Mouse (Mus musculus) forebrain, embryonic 16.5 days (tissue): Measurements from ENCODE around the gene Stat4. TPM values are rescaled to one million over a fixed set of nuclear protein-coding genes. Genes with fewer than 3 reads are reported as not detected.

Source experiments
- ATAC-seq: fragments of 200-750 bp; cut with Nextera tagmentation; 2 replicates; pipeline ENCODE4 v1.8.0; 2017; ENCODE audit warnings: mild to moderate bottlenecking, moderate library complexity
- H3K27ac ChIP-seq: fragments of 300-500 bp; sonication (generic); 2 replicates; pipeline ENCODE4 v1.5.1; 2014; ENCODE audit warnings: low read length, control low read depth
- H3K27me3 ChIP-seq: fragments of 300-500 bp; sonication (generic); replicated peaks from 2 replicates; pipeline ENCODE4 v1.6.1; 2014; ENCODE audit warnings: low read length; ENCODE audit not compliant: control insufficient read depth, insufficient read depth
- H3K36me3 ChIP-seq: fragments of 300-500 bp; sonication (generic); 2 replicates; pipeline ENCODE4 v1.6.1; 2014; ENCODE audit not compliant: control insufficient read depth, insufficient read depth
- H3K4me1 ChIP-seq: fragments of 300-500 bp; sonication (generic); replicated peaks from 2 replicates; pipeline ENCODE4 v1.6.1; 2014; ENCODE audit warnings: low read length; ENCODE audit not compliant: control insufficient read depth, insufficient read depth
- H3K4me2 ChIP-seq: fragments of 300-500 bp; sonication (generic); 2 replicates; pipeline ENCODE4 v1.6.1; 2014; ENCODE audit warnings: mild to moderate bottlenecking, low read length, control low read depth
- H3K4me3 ChIP-seq: fragments of 300-500 bp; sonication (generic); replicated peaks from 2 replicates; pipeline ENCODE4 v1.5.1; 2014; ENCODE audit warnings: mild to moderate bottlenecking, low read length, control low read depth
- H3K9ac ChIP-seq: fragments of 300-500 bp; sonication (generic); replicated peaks from 2 replicates; pipeline ENCODE4 v1.6.1; 2014; ENCODE audit warnings: low read depth, low read length, control low read depth
- H3K9me3 ChIP-seq: fragments of 300-500 bp; sonication (generic); 2 replicates; pipeline ENCODE4 v1.6.1; 2016; ENCODE audit warnings: low read length; ENCODE audit not compliant: control insufficient read depth
- WGBS: fragments of 180-500 bp; shearing (Covaris S2); extraction: QIAGEN DNeasy Blood & Tissue Kit; methylation state at CpG from one replicate; pipeline ENCODE4 v1.1.7; 2014; 5-methylcytosine and 5-hydroxymethylcytosine counted together
- polyA plus RNA-seq: library from polyadenylated mRNA; unstranded; fragments of >200 nt; fragmentation: Nextera tagmentation; extraction: Ambion mirVana; gene quantifications from 2 replicates; pipeline ENCODE4 v1.2.1, GENCODE M21; 2015

Gene Stat4
- polyA plus RNA-seq, 1 experiment from 2014 or later, result 0.46 TPM

GRCm38 (mm10) chr1:52111217-52111616 is 124.3 kb downstream of the Stat4 start:
- H3K27me3 ChIP-seq, result no peaks in the 10 kb centered on the region
- H3K4me2 ChIP-seq, result no peak overlapping the region
- no peak overlapping the region for H3K27ac ChIP-seq
- no peak for ATAC-seq
- no peak overlapping the region for H3K9ac ChIP-seq
- H3K4me1 ChIP-seq, result peaks cover 5% of the 10 kb centered on the region
- no peak overlapping the region for H3K4me3 ChIP-seq
- 47% methylated on average over 3 of the region's 3 CpGs for WGBS
- no peaks in the 10 kb centered on the region for H3K9me3 ChIP-seq
- no peaks in the 10 kb centered on the region for H3K36me3 ChIP-seq

- peaks cover 5% of the 10 kb centered on the region for H3K4me1 ChIP-seq
- H3K4me3 ChIP-seq, result no peak overlapping the region
- H3K9me3 ChIP-seq, result no peaks in the 10 kb centered on the region
- no peak for ATAC-seq
- H3K27ac ChIP-seq, result no peak overlapping the region
- no peak overlapping the region for H3K9ac ChIP-seq
- H3K27me3 ChIP-seq, result no peaks in the 10 kb centered on the region
- 96% methylated on average over 1 of the region's 1 CpGs for WGBS
- no peaks in the 10 kb centered on the region for H3K36me3 ChIP-seq
- H3K4me2 ChIP-seq, result no peak overlapping the region
These were observed 125.4 kb downstream of the Stat4 start for GRCm38 (mm10) chr1:52112301-52112700.

DNA sequence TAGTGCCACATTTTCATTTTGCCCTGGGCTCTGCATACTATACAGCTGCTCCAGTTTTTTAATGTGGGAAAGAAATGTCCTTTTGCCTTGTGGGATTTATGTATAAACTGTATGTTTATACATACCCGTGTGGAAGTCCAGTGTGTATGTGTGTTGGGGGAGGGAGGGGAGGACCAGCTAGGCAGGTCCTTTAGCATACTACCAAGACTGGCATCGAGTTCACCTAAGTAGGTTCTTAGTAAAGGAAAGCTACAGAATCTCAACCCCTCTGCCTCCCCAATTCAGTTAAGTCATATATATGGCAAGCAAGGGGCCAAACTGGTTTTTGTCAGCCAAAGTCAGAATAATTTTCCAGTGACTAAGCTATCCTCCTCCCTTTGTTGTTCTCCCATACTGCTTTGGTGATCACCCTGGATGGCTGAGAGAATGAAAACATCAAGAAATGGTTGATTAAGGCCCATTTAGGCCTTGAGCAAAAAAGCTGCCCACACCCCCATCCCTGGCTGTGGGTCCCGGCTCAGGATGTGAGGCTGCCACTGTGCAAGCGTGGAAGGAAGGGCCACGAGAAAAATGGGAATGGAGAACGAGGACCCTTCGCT is 126.2 kb downstream of the Stat4 start:
- peak; percentile 29 for ATAC-seq
- H3K27me3 ChIP-seq, result no peaks in the 10 kb centered on the region
- H3K4me3 ChIP-seq, result peak overlapping the region; percentile 45
- H3K36me3 ChIP-seq, result no peaks in the 10 kb centered on the region
- H3K9ac ChIP-seq, result peak overlapping the region; percentile 69
- H3K4me2 ChIP-seq, result peak overlapping the region; percentile 81
- peaks cover 5% of the 10 kb centered on the region for H3K4me1 ChIP-seq
- H3K27ac ChIP-seq, result peak overlapping the region; percentile 79
- H3K9me3 ChIP-seq, result no peaks in the 10 kb centered on the region
- WGBS, result 24% methylated on average over 7 of the region's 7 CpGs

DNA sequence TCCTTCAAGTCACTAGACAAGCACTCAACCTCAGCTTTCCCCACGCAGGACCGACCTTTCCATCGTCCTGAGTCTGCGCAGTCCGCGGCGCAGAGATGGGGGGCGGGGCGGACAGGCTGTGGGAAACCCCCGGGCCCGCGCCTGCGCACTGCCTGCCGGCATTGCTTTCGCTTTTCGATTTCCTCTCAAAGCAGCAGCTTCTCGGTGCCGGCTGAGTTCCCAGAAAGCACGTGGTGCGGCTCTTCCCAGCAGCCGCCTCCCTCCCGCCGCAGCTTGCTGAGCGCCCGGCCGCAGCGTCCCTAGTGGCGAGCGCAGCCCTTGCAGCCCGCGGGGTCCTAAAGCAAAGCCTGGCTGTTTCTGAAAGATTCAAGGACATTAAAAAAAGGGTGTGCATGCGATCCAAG is 126.7 kb downstream of the Stat4 start:
- Histone ChIP-seq H3K9ac (peak overlapping the region; percentile 69), H3K4me1 (peaks cover 7% of the 10 kb centered on the region), H3K27ac (peak overlapping the region; percentile 79), H3K27me3 (no peaks in the 10 kb centered on the region), H3K36me3 (no peaks in the 10 kb centered on the region), H3K9me3 (no peaks in the 10 kb centered on the region), H3K4me2 (peak overlapping the region; percentile 81), H3K4me3 (peak overlapping the region; percentile 45)
- under 1% methylated on average over 32 of the region's 32 CpGs for WGBS
- ATAC-seq, result peak; percentile 96

GRCm38 (mm10) chr1:52116441-52116840 is 129.5 kb downstream of the Stat4 start:
- WGBS, result 80% methylated on average over 3 of the region's 3 CpGs
- no peaks in the 10 kb centered on the region for H3K9me3 ChIP-seq
- H3K4me3 ChIP-seq, result no peak overlapping the region
- H3K27me3 ChIP-seq, result no peaks in the 10 kb centered on the region
- H3K36me3 ChIP-seq, result no peaks in the 10 kb centered on the region
- H3K4me2 ChIP-seq, result no peak overlapping the region
- ATAC-seq, result no peak
- no peak overlapping the region for H3K9ac ChIP-seq
- H3K4me1 ChIP-seq, result peaks cover 15% of the 10 kb centered on the region
- H3K27ac ChIP-seq, result no peak overlapping the region

- no peaks in the 10 kb centered on the region for H3K9me3 ChIP-seq
- H3K27me3 ChIP-seq, result no peaks in the 10 kb centered on the region
- H3K4me3 ChIP-seq, result no peak overlapping the region
- no peak for ATAC-seq
- H3K27ac ChIP-seq, result no peak overlapping the region
- 86% methylated on average over 1 of the region's 1 CpGs for WGBS
- peaks cover 15% of the 10 kb centered on the region for H3K4me1 ChIP-seq
- no peak overlapping the region for H3K9ac ChIP-seq
- H3K36me3 ChIP-seq, result no peaks in the 10 kb centered on the region
- H3K4me2 ChIP-seq, result no peak overlapping the region
These were observed 130.8 kb downstream of the Stat4 start for GRCm38 (mm10) chr1:52117777-52118176.

DNA sequence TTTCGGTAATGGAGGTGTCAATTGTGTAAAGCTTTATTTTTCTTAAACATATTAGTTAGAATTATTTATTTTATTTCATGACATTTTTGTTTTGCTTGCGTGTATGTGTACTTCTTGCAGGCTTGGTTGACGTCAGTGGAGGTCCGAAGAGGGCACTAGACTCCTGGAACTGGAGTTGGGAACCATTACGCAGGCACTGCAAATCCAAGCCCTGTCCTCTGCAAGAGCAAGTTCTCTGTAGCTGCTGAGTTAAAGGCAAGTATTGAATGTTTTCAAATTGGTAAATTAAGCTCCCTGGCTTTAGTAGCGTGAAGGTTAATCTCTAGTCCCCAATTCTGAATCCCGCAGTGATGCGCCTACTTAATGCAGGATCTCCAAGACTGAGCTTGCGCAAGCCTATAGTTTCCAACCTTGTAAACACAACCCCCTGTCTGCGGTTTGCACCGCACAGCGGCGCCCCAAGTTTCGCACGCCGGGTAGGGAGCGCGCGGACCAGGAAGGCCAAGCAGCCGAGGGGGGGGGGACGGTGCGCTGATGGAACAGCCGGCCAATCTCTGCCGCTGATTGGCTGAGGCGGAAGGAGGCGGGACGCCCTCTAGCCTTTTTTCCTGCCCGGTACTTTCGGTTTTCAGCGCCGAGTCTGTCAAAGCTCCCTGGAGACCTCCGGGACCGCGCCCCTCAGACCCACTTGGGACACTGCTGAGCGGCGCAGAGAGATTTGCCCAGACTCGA is 132.1 kb downstream of the Stat4 start, which contains the start of gene Stat1:
Gene Stat1 (plus strand): TSS at position 581 of the 732 bp plus-strand sequence.
- peak within 1 kb of the TSS; percentile 62 for H3K9ac ChIP-seq
- 0 out of 2 replicates have a peak within 1 kb of the TSS, but pooled peaks have one; percentile 2 for H3K27ac ChIP-seq
- no peaks in the 10 kb centered on the region for H3K9me3 ChIP-seq
- H3K4me3 ChIP-seq, result peak within 1 kb of the TSS; percentile 71
- peaks cover 10% of the 10 kb centered on the region for H3K4me1 ChIP-seq
- H3K4me2 ChIP-seq, result peak within 1 kb of the TSS; percentile 99
- ATAC-seq, result peak; percentile 95
- 3% methylated on average over 37 of the region's 37 CpGs for WGBS
- H3K27me3 ChIP-seq, result no peaks in the 10 kb centered on the region
- no peaks in the 10 kb centered on the region for H3K36me3 ChIP-seq

DNA sequence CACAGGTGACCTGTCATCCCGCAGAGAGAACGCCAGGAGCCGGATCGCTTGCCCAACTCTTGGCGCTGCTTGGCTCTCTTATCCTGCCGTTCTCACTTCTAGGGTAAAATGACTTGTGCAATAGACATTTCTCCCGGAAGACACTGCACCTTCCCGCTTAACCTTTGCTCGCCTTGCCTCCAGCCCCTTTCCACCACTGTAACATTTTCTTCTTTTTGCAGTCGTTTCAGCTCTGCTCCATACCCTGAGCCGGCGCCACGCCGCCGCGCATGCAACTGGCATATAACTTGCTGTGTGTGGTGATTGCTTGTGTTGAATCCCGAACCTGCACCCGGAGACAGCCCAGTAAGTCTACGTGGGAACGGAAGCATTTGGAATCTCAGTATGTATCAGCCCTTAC is 132.7 kb downstream of the Stat4 start:
- no peaks in the 10 kb centered on the region for H3K36me3 ChIP-seq
- H3K4me3 ChIP-seq, result peak overlapping the region; percentile 71
- no peaks in the 10 kb centered on the region for H3K27me3 ChIP-seq
- peaks cover 10% of the 10 kb centered on the region for H3K4me1 ChIP-seq
- no peaks in the 10 kb centered on the region for H3K9me3 ChIP-seq
- peak; percentile 50 for ATAC-seq
- H3K9ac ChIP-seq, result peak overlapping the region; percentile 62
- peak overlapping the region; percentile 99 for H3K4me2 ChIP-seq
- no peak overlapping the region for H3K27ac ChIP-seq
- under 1% methylated on average over 20 of the region's 20 CpGs for WGBS

DNA sequence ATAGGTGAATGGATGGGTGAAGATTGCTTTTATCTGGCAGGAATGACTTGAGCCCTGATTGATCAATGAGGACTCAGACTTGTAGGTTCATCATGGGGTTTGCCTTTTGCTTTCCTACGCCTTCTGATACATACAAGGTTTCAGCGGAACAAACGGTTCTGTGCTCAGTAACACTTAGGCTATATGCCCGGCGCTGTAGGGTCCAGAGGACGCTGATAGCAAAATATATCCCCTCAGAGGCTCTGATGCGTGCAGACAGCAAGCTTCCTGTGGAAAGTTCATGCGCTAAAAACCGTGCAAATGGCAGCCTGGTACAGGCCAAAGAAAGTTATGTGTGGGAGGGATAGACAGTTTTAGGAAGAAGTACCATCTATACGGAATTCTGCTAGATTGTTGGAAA is 133.2 kb downstream of the Stat4 start:
- Histone ChIP-seq H3K27ac (no peak overlapping the region), H3K27me3 (no peaks in the 10 kb centered on the region), H3K9me3 (no peaks in the 10 kb centered on the region), H3K4me2 (peak overlapping the region; percentile 99), H3K4me1 (peaks cover 10% of the 10 kb centered on the region), H3K4me3 (peak overlapping the region; percentile 71), H3K36me3 (no peaks in the 10 kb centered on the region), H3K9ac (no peak overlapping the region)
- ATAC-seq, result no peak
- WGBS, result 40% methylated on average over 10 of the region's 10 CpGs
